Mouse (Mus musculus) bone marrow, adult 2 months (tissue): ENCODE measurements around the gene Gm26657.

ENCODE experiments used
- CTCF ChIP-seq: fragments of 200-500 bp; IDR thresholded peaks from 2 replicates; pipeline ENCODE4 v1.5.1; 2011; ENCODE audit warnings: low read length, control low read depth; ENCODE audit not compliant: control insufficient read depth, insufficient read depth
- POLR2A ChIP-seq: fragments of 200-500 bp; IDR thresholded peaks from 2 replicates; pipeline ENCODE4 v1.6.1; 2011; ENCODE audit warnings: low read depth, mild to moderate bottlenecking, control low read depth, low read length, borderline replicate concordance; ENCODE audit not compliant: control insufficient read depth

- no peak for TF ChIP-seq POLR2A
- no peak for TF ChIP-seq CTCF
Measured at GRCm38 (mm10) chr4:56742698-56743097, 2.8 kb downstream of the Gm26657 start.
